Mouse (Mus musculus) neural tube, embryonic 15.5 days (tissue): ENCODE measurements around the gene Sema4g. TPM values are rescaled to one million over a fixed set of nuclear protein-coding genes. Genes with fewer than 3 reads are reported as not detected.

Source experiments
- ATAC-seq: fragments of 200-750 bp; cut with Nextera tagmentation; 2 replicates; pipeline ENCODE4 v1.8.0; 2017; ENCODE audit warnings: mild to moderate bottlenecking, moderate TSS enrichment, moderate library complexity; ENCODE audit not compliant: low FRiP score
- H3K27ac ChIP-seq: fragments of 300-500 bp; sonication (generic); replicated peaks from 2 replicates; pipeline ENCODE4 v1.5.1; 2015; ENCODE audit warnings: mild to moderate bottlenecking, inconsistent platforms
- H3K27me3 ChIP-seq: fragments of 300-500 bp; sonication (generic); replicated peaks from 2 replicates; pipeline ENCODE4 v1.6.1; 2015; ENCODE audit warnings: inconsistent platforms
- H3K36me3 ChIP-seq: fragments of 300-500 bp; sonication (generic); 2 replicates; pipeline ENCODE4 v1.6.1; 2015; ENCODE audit warnings: inconsistent platforms
- H3K4me1 ChIP-seq: fragments of 300-500 bp; sonication (generic); 2 replicates; pipeline ENCODE4 v1.6.1; 2015; ENCODE audit warnings: inconsistent platforms
- H3K4me2 ChIP-seq: fragments of 300-500 bp; sonication (generic); 2 replicates; pipeline ENCODE4 v1.6.1; 2015; ENCODE audit warnings: inconsistent platforms, mild to moderate bottlenecking, moderate library complexity
- H3K4me3 ChIP-seq: fragments of 300-500 bp; sonication (generic); replicated peaks from 2 replicates; pipeline ENCODE4 v1.5.1; 2015; ENCODE audit warnings: mild to moderate bottlenecking, inconsistent platforms
- H3K9ac ChIP-seq: fragments of 300-500 bp; sonication (generic); replicated peaks from 2 replicates; pipeline ENCODE4 v1.6.1; 2015; ENCODE audit warnings: mild to moderate bottlenecking, inconsistent platforms
- H3K9me3 ChIP-seq: fragments of 300-500 bp; sonication (generic); replicated peaks from 2 replicates; pipeline ENCODE4 v1.6.1; 2016; ENCODE audit warnings: inconsistent platforms
- WGBS: fragments of 180-500 bp; shearing (Covaris S2); methylation state at CpG from one replicate; pipeline ENCODE4 v1.1.7; 2015; ENCODE audit warnings: mixed read lengths; 5-methylcytosine and 5-hydroxymethylcytosine counted together
- polyA plus RNA-seq: library from polyadenylated mRNA; unstranded; fragments of >200 nt; fragmentation: Nextera tagmentation; extraction: Ambion mirVana; gene quantifications from 2 replicates; pipeline ENCODE4 v1.2.1, GENCODE M21; 2015

Gene Sema4g
- polyA plus RNA-seq = 17.4 and 19.4 TPM in 2 replicates

- peak within 1 kb of the TSS; percentile 84 for H3K9ac ChIP-seq
- H3K27ac ChIP-seq = peak within 1 kb of the TSS; percentile 78
- 0 out of 2 replicates have a peak, but pooled peaks cover 2% of the 10 kb centered on the region for H3K27me3 ChIP-seq
- H3K4me2 ChIP-seq = peak within 1 kb of the TSS; percentile 85
- peak within 1 kb of the TSS; percentile 87 for H3K4me3 ChIP-seq
- H3K4me1 ChIP-seq = peaks cover 41% of the 10 kb centered on the region
- ATAC-seq = peak; percentile 86
- no peaks in the 10 kb centered on the region for H3K9me3 ChIP-seq
- peaks cover 16% of the 10 kb centered on the region for H3K36me3 ChIP-seq
- whole genome bisulfite sequencing = under 1% methylated on average over 50 of the region's 58 CpGs
Measured at GRCm38 (mm10) chr19:44988831-44989566, at the start of gene Sema4g. Gene Sema4g, plus strand, starts transcription at chr19:44989101.

GRCm38 (mm10) chr19:44959633-44960032, 29.3 kb upstream of the Sema4g start:
- Histone ChIP-seq H3K27me3 (no peaks in the 10 kb centered on the region), H3K9me3 (no peaks in the 10 kb centered on the region), H3K27ac (no peak overlapping the region), H3K4me3 (no peak overlapping the region), H3K9ac (no peak overlapping the region), H3K4me1 (no peaks in the 10 kb centered on the region), H3K36me3 (peaks cover 74% of the 10 kb centered on the region), H3K4me2 (no peak overlapping the region)
- no peak for ATAC-seq
- 99% methylated on average over 2 of the region's 2 CpGs for WGBS

- H3K4me1 ChIP-seq = no peaks in the 10 kb centered on the region
- WGBS = 100% methylated on average over 1 of the region's 1 CpGs
- H3K27me3 ChIP-seq = no peaks in the 10 kb centered on the region
- no peak overlapping the region for H3K27ac ChIP-seq
- H3K4me2 ChIP-seq = no peak overlapping the region
- no peak for ATAC-seq
- peaks cover 76% of the 10 kb centered on the region for H3K36me3 ChIP-seq
- H3K9ac ChIP-seq = no peak overlapping the region
- H3K9me3 ChIP-seq = no peaks in the 10 kb centered on the region
- H3K4me3 ChIP-seq = no peak overlapping the region
Measured at GRCm38 (mm10) chr19:44965978-44966377, 22.9 kb upstream of the Sema4g start.

GRCm38 (mm10) chr19:44968329-44968728, 20.6 kb upstream of the Sema4g start:
- Histone ChIP-seq H3K27ac (no peak overlapping the region), H3K4me2 (no peak overlapping the region), H3K4me1 (no peaks in the 10 kb centered on the region), H3K36me3 (peaks cover 81% of the 10 kb centered on the region), H3K4me3 (no peak overlapping the region), H3K27me3 (no peaks in the 10 kb centered on the region), H3K9ac (no peak overlapping the region), H3K9me3 (no peaks in the 10 kb centered on the region)
- WGBS = 89% methylated on average over 3 of the region's 3 CpGs
- ATAC-seq = no peak

GRCm38 (mm10) chr19:44976636-44977035, 12.3 kb upstream of the Sema4g start:
- Histone ChIP-seq H3K9me3 (no peaks in the 10 kb centered on the region), H3K9ac (no peak overlapping the region), H3K36me3 (peaks cover 89% of the 10 kb centered on the region), H3K4me1 (no peaks in the 10 kb centered on the region), H3K27me3 (no peaks in the 10 kb centered on the region), H3K4me2 (no peak overlapping the region), H3K4me3 (no peak overlapping the region), H3K27ac (no peak overlapping the region)
- WGBS = 78% methylated on average over 6 of the region's 6 CpGs
- ATAC-seq = no peak

- Histone ChIP-seq H3K9ac (no peak overlapping the region), H3K27ac (no peak overlapping the region), H3K9me3 (no peaks in the 10 kb centered on the region), H3K27me3 (no peaks in the 10 kb centered on the region), H3K4me1 (no peaks in the 10 kb centered on the region), H3K4me2 (no peak overlapping the region), H3K36me3 (peaks cover 88% of the 10 kb centered on the region), H3K4me3 (no peak overlapping the region)
- WGBS = 94% methylated on average over 6 of the region's 6 CpGs
- ATAC-seq = no peak
Measured at GRCm38 (mm10) chr19:44977148-44977547, 11.8 kb upstream of the Sema4g start.

GRCm38 (mm10) chr19:44980787-44981186, 8.1 kb upstream of the Sema4g start:
- Histone ChIP-seq H3K4me1 (no peaks in the 10 kb centered on the region), H3K27ac (no peak overlapping the region), H3K27me3 (no peaks in the 10 kb centered on the region), H3K4me2 (no peak overlapping the region), H3K9me3 (no peaks in the 10 kb centered on the region), H3K4me3 (no peak overlapping the region), H3K9ac (no peak overlapping the region), H3K36me3 (peaks cover 56% of the 10 kb centered on the region)
- ATAC-seq = no peak
- WGBS = 90% methylated on average over 2 of the region's 2 CpGs

GRCm38 (mm10) chr19:44982477-44983115, 6.3 kb upstream of the Sema4g start:
- no peak overlapping the region for H3K4me3 ChIP-seq
- H3K27me3 ChIP-seq = 0 out of 2 replicates have a peak, but pooled peaks cover 2% of the 10 kb centered on the region
- H3K9ac ChIP-seq = no peak overlapping the region
- no peak overlapping the region for H3K27ac ChIP-seq
- no peaks in the 10 kb centered on the region for H3K4me1 ChIP-seq
- H3K4me2 ChIP-seq = no peak overlapping the region
- no peak for ATAC-seq
- WGBS = 78% methylated on average over 7 of the region's 7 CpGs
- H3K9me3 ChIP-seq = no peaks in the 10 kb centered on the region
- peaks cover 38% of the 10 kb centered on the region for H3K36me3 ChIP-seq

GRCm38 (mm10) chr19:44983366-44983765, 5.5 kb upstream of the Sema4g start:
- no peak for ATAC-seq
- Histone ChIP-seq H3K27ac (no peak overlapping the region), H3K4me1 (peaks cover 2% of the 10 kb centered on the region; the same call in 1 of the 2 replicates), H3K9ac (no peak overlapping the region), H3K4me3 (no peak overlapping the region), H3K4me2 (no peak overlapping the region), H3K36me3 (peaks cover 30% of the 10 kb centered on the region), H3K9me3 (no peaks in the 10 kb centered on the region), H3K27me3 (0 out of 2 replicates have a peak, but pooled peaks cover 2% of the 10 kb centered on the region)
- whole genome bisulfite sequencing = 94% methylated on average over 6 of the region's 6 CpGs

- WGBS = 95% methylated on average over 4 of the region's 4 CpGs
- no peak overlapping the region for H3K4me3 ChIP-seq
- no peak for ATAC-seq
Measured at GRCm38 (mm10) chr19:44984420-44984819, 4.5 kb upstream of the Sema4g start.

GRCm38 (mm10) chr19:44985159-44985988, 3.5 kb upstream of the Sema4g start:
- no peak overlapping the region for H3K4me2 ChIP-seq
- no peak for ATAC-seq
- no peak overlapping the region for H3K4me3 ChIP-seq
- 0 out of 2 replicates have a peak, but pooled peaks cover 2% of the 10 kb centered on the region for H3K27me3 ChIP-seq
- H3K9me3 ChIP-seq = no peaks in the 10 kb centered on the region
- peaks cover 18% of the 10 kb centered on the region for H3K4me1 ChIP-seq
- H3K36me3 ChIP-seq = peaks cover 17% of the 10 kb centered on the region
- no peak overlapping the region for H3K9ac ChIP-seq
- H3K27ac ChIP-seq = no peak overlapping the region
- 68% methylated on average over 5 of the region's 5 CpGs for WGBS

More at GRCm38 (mm10) chr19:44984420-44984819, 4.5 kb upstream of the Sema4g start:
- Histone ChIP-seq H3K4me1 (peaks cover 8% of the 10 kb centered on the region), H3K4me2 (no peak overlapping the region), H3K27me3 (0 out of 2 replicates have a peak, but pooled peaks cover 2% of the 10 kb centered on the region), H3K36me3 (peaks cover 24% of the 10 kb centered on the region), H3K27ac (no peak overlapping the region), H3K9me3 (no peaks in the 10 kb centered on the region), H3K9ac (no peak overlapping the region)
